22 mouse cellular contexts compared by ENCODE assay signal in genomic region chr11:75106614-75107013, GRCm38 (mm10).
DNase-seq lines count a peak whose midpoint lies in the region; ATAC-seq and TF ChIP-seq lines count a peak whose summit lies in the region.
"Had no signal": no experiment of that assay in that cellular context is flagged by ENCODE, and none has a peak within 500 bp of the region (broad histone marks: within the 10 kb centered on the region; RNA-seq: fewer than 3 reads in every experiment).

No protein-coding gene starts in this region.

- peak; percentile 62; the same call in 1 of the 2 replicates for ATAC-seq in frontal cortex, adult (ENCODE audit: low TSS enrichment)
- peak; percentile 82 for ATAC-seq in megakaryocyte, adult 5-6 weeks (ENCODE audit: poor library complexity, severe bottlenecking)
- no peak for ATAC-seq in hindbrain, embryonic 16.5 days
- ATAC-seq: forebrain, embryonic 16.5 days had no signal

- H3K27ac ChIP-seq in layer of hippocampus, adult 2 months: peak overlapping the region; percentile 2; the same call in 1 of the 2 replicates
- no peak overlapping the region for H3K27ac ChIP-seq in hindbrain, embryonic 16.5 days (ENCODE audit: low read depth, low read length)
- H3K27ac ChIP-seq: gastrocnemius, adult 2 months; heart, adult 2 months; left cerebral cortex, adult 2 months; liver, embryonic 15.5 days; midbrain, embryonic 12.5 days had no signal

- no peak overlapping the region for H3K9ac ChIP-seq in hindbrain, embryonic 16.5 days (ENCODE audit: low read depth, low read length)
- H3K9ac ChIP-seq: liver, embryonic 15.5 days; midbrain, embryonic 12.5 days had no signal

- no peak overlapping the region for H3K4me3 ChIP-seq in layer of hippocampus, adult 2 months
- no peak overlapping the region for H3K4me3 ChIP-seq in hindbrain, embryonic 16.5 days (ENCODE audit: low read length)
- H3K4me3 ChIP-seq: erythroblast, embryonic 14.5 days; gastrocnemius, adult 2 months; heart, adult 2 months; left cerebral cortex, adult 2 months; liver, embryonic 15.5 days; midbrain, embryonic 12.5 days; myocyte had no signal

- no peak for DNase-seq in frontal cortex, postnatal 14 days (ENCODE audit: low spot score in 2 of 2)
- DNase-seq in layer of hippocampus, adult 2 months (ENCODE audit: low spot score in 2 of 2): no peak
- DNase-seq in layer of hippocampus, postnatal 36 days: no peak
- DNase-seq in B cell, adult 2 months: peak; percentile 11 to 19
- no peak for DNase-seq in thymus, postnatal 0 days (ENCODE audit: low spot score)
- DNase-seq: adrenal gland, postnatal 10 days; cerebellum, adult 11-12 months; cerebellum, postnatal 36 days; gastrocnemius, adult 2 months; heart, adult 2 months; heart, postnatal 36 days; kidney, adult 8-10 months; lung, postnatal 14 days had no signal

- H3K9me3 ChIP-seq in hindbrain, embryonic 16.5 days (ENCODE audit: control insufficient read depth, low read length): no peaks in the 10 kb centered on the region
- H3K9me3 ChIP-seq: liver, embryonic 15.5 days; midbrain, embryonic 12.5 days had no signal

- WGBS in hindbrain, embryonic 16.5 days: 77% methylated on average over 5 of the region's 5 CpGs

- H3K4me2 ChIP-seq in hindbrain, embryonic 16.5 days (ENCODE audit: low read length): no peak overlapping the region
- H3K4me2 ChIP-seq: liver, embryonic 15.5 days; midbrain, embryonic 12.5 days had no signal

- peaks cover 4% of the 10 kb centered on the region; the same call in 1 of the 2 replicates for H3K4me1 ChIP-seq in hindbrain, embryonic 16.5 days (ENCODE audit: control insufficient read depth, insufficient read depth, low read depth, low read length)
- H3K4me1 ChIP-seq: liver, embryonic 15.5 days; midbrain, embryonic 12.5 days had no signal

- H3K27me3 ChIP-seq in hindbrain, embryonic 16.5 days (replicated peaks; ENCODE audit: control insufficient read depth, insufficient read depth, low read length): no peaks in the 10 kb centered on the region
- H3K27me3 ChIP-seq: liver, embryonic 15.5 days; midbrain, embryonic 12.5 days had no signal

- no peak for TF ChIP-seq CTCF in layer of hippocampus, adult 2 months (conservative IDR thresholded peaks at IDR 0.05)

- H3K36me3 ChIP-seq in hindbrain, embryonic 16.5 days (ENCODE audit: control insufficient read depth, insufficient read depth, low read length): no peaks in the 10 kb centered on the region
- H3K36me3 ChIP-seq: liver, embryonic 15.5 days had no signal

Comparison
In these comparisons a context has a peak if more than half of its experiments do, and no peak if none do; other contexts are left out.
1. DNase-seq: peak in B cell, adult 2 months (2 of 2); none in frontal cortex, postnatal 14 days (0 of 2), layer of hippocampus, adult 2 months (0 of 2), layer of hippocampus, postnatal 36 days (0 of 2) and thymus, postnatal 0 days (single experiment).